Mouse (Mus musculus): ENCODE measurements around the gene Acap1.
"Not testable (repeated sequence)": the region's sequence is repeated elsewhere in the genome, so short reads cannot be mapped to it uniquely, and the experiment has no call there.

Acap1 gene

GRCm38 (mm10) chr11:69872451-69872850 lies 22.9 kb downstream of the Acap1 start:
- DNase-seq (ENCODE audit: low spot score), result no peak

DNA sequence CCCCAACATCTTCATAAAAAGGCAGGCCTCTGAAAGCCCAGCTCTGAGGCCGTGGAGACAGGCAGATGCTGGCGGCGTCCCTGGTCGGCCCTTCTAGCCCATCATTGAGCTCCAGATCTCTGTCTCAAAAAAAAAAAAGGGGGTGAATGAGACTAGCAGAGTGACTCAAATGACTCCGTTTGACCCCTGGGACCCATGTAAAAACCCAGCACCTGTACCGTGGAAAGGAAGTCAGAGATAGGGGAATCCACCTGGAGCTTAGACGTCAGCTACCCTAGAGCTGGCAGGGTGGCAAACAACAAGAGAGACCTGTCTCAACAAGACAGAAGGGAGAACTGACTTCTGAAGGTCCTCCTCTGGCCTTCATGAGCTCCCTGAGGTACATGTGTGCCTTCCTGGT lies 23.5 kb downstream of the Acap1 start:
- DNase-seq (ENCODE audit: low spot score), result no peak

DNA sequence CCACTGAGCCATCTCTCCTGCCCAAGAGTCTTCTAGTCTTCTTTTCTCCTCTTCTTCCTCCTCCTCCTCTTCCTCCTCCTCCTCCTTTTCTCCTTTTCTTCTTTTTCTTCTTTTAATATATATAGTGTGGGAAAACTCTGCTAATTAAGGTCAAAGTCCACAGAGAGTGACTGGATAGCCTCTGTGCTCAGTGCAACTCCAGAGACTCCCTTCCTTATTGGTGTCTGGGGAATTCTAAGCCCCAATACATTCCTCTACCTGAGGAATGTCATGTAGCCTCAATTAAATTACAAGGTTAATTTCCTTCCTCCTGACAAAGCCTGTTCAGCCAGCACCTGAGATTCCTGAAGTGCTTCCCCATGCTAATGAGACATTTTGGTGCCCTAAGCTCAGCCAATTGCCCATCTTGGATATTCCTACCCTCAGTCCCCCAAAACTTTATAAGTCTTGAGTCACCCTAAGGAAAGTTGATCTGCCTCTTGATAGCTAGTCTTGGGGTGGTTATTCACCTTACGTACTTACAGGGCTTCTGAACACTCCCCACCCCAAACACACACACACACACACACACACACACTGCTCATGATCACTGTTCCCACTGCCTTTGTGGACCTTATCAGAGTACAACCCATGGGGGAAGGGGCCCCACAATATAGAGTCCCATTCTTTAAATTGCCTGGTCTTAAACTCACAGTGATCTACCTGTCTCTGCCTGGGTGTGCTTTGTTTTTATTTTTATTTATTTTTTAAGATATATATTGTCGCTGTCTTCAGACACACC lies 24.9 kb downstream of the Acap1 start:
- DNase-seq (ENCODE audit: low spot score), result no peak

DNA sequence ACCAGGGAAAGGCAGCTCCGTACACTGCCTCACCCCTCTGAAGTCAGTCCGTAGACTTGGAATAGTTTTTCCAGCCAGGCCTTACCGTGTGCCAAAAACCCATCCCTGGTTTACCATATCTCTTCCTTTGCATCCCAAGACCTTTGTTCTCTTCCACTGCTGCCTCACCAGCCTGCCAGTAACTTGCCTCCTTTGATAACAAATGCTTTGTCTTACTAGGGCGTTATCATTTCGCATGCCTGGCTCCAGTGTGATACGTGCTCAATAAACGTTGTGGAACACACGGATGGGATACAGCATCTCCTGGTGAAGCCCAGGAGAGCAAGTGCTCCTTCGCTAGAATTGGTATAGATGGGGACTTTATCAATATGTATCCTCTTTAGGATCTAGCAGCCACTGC lies 28.0 kb downstream of the Acap1 start:
- DNase-seq (ENCODE audit: low spot score), result no peak

DNA sequence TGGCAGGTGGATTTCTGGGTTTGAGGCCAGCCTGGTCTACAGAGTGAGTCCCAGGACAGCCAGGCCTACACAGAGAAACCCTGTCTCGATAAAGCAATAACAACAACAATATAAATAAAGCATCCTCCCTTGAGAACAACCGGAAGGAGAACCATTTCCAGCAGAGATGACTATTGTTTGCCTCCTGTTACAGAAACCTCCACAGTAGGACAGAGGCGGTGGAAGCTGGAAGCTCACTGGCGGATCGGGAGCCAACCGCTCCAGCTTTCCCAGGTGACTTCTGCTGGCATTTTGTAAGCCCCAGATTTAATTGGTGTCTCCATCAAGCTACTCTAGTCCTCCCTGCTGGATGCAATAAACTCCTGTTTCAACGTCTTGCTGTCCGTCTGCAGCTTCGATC lies 29.8 kb downstream of the Acap1 start:
- DNase-seq (ENCODE audit: low spot score), result no peak

DNA sequence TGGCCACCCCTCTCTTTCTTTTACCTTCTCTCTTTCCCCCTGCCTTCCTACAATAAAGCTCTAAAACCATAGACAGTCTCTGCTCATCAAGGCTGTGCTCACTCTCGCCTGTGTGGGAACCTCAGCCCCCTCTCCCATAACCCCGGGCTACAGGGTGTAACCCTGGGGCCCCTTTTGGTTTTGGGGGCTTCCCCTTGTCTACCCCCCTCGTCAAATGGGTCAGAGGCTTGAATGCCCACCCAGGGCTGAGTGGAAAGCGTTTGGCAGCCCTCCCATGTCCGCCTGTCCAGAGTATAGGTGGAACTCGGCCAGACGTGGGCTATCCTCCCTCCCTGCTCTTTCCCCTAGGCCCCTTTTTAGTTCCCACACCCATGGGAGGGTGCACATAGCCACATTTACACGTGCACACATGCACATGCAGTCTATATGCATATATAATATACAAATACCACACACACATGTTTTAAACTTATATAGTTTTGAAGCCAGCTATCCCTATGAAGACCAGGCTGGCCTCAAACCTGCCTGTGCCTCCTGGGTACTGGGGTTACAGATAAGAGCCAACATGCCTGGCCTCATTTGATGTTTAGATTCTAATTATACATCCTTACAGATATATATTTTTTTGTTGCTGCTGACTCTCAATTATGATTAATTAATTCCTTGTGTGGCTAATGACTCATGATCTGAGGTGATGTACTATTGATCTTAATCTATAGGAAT lies 31.0 kb downstream of the Acap1 start:
- no peak for DNase-seq (ENCODE audit: low spot score)

DNA sequence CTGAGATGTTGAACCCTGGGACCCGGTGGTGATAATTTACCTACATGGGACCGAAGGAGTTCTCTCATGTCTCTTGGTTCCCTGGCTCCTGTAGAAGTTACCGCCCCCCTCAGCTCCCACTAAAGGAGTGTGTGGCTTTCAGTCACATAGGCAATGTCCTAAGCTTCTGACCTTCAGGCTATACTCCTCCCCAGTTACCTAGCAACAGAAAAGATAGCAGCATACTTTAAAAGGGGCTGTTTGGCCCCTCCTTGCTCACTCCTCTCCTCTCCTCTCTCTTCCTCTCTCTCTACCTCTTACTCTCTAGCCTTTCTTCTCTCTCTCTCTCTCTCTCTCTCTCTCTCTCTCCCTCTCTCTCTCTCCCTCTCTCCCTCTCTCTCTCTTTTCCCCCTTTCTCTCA lies 31.6 kb downstream of the Acap1 start:
- DNase-seq (ENCODE audit: low spot score), result not testable (repeated sequence)

DNA sequence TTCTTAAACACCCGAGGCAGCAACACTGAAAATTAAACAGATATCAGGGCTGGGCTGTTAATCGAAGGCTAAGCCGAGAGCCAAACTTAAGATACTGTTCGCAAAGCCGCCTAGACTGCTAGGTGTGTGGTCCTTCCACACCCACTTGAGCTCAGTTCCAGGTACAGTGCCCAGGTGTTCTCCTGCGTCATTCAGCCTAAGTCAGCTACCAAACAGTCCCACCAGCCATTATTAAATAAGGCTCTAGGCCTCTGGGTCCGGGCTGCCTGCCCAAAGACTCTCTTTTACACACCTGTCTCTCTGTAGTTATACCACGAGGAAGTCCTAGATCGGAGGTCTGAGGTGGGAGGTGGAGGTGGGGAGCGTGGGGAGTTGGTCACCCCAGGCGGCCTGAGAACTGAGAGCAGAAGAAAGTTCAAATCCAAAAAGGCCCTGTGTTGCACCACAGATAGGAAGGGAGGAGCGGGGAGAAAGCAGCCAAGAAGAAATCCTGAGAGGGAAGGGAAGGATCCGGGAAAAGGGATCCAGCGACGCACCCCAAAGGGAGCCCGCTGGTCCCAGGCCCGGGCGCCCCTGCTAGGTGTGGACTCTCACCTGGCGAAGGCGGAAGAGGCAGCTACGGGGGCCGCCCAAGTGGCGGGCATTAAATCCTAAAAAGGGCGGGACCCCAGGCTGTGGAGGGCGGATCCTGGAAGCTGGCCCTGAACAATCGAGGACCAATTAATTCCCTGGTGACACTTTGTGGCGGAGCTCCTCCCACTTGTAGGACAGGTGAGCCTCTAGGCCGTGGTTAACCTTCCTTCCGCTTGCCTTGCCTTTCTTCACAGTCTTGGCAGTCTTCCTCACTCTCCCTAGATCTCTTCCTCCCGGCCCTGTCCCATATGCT lies 37.0 kb downstream of the Acap1 start, which contains the start of gene Tnk1:
Gene Tnk1 (minus strand): TSS at position 618 of the 886 bp plus-strand sequence.
- no peak for DNase-seq (ENCODE audit: low spot score)

DNA sequence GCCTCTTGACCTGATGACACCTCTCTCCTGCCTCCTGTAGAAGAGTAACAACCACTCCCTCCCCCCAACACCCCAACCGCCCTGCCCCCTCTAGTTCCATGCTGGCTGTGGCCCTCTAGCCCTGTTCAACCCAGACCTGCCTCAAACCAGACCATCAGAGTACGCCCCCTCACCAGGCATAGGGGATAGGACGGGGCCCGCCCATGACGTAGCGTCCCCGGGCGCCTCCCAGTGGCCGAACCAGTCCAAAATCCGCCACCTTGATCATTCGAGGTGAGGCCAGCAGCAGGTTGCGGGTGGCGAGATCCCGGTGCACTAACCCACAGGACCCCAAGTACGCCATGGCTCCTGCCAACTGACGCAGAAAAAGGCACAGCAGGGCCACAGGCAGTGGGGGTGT lies 40.0 kb downstream of the Acap1 start:
- DNase-seq (ENCODE audit: low spot score), result no peak

DNA sequence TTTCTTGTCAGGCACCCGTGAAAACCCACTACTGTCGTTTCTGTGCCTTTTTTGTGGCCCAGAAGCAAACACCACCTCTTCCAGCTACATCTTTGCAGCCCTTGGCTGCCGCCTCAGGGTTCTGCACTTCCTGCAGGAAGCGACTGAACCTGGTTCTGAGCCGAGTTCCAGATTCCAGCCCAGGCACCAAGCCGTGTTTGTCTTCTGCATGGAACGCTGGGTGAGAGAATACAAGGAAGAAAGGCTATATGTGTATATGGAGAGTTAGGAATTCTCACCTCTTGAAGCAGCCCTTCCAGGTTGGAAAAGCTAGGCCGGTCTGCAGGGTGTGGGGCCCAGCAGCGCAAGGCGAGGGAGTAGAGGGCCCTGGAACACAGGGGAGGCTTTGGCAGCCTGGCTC lies 40.7 kb downstream of the Acap1 start:
- DNase-seq (ENCODE audit: low spot score), result no peak

- no peak for DNase-seq (ENCODE audit: low spot score)
These were observed 41.3 kb downstream of the Acap1 start for GRCm38 (mm10) chr11:69853994-69854393.

GRCm38 (mm10) chr11:69850754-69851153 lies 44.6 kb downstream of the Acap1 start:
- DNase-seq (ENCODE audit: low spot score), result no peak

DNA sequence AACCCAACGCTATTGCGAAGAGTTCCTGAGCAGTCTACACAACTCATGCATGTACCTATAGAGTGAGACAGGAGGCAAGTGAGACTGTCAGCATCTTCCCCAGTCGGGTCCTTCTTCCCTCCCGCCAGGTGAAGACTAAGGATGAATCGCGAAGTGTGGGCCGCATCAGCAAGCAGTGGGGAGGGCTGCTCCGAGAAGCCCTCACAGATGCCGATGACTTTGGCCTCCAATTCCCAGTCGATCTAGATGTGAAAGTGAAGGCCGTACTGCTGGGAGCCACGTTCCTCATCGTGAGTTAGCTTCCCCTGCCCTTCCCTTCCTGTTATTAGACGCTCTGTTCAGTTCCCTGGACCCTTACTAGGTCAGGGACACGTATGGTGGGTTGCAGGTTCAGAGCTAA lies 45.5 kb downstream of the Acap1 start:
- no peak for DNase-seq (ENCODE audit: low spot score)

- DNase-seq (ENCODE audit: low spot score), result no peak
These were observed 46.2 kb downstream of the Acap1 start for GRCm38 (mm10) chr11:69849128-69849527.

- no peak for DNase-seq (ENCODE audit: low spot score)
These were observed 47.3 kb downstream of the Acap1 start for GRCm38 (mm10) chr11:69848021-69848420.

GRCm38 (mm10) chr11:69846738-69847688 lies 48.3 kb downstream of the Acap1 start:
- no peak for DNase-seq (ENCODE audit: low spot score)

DNA sequence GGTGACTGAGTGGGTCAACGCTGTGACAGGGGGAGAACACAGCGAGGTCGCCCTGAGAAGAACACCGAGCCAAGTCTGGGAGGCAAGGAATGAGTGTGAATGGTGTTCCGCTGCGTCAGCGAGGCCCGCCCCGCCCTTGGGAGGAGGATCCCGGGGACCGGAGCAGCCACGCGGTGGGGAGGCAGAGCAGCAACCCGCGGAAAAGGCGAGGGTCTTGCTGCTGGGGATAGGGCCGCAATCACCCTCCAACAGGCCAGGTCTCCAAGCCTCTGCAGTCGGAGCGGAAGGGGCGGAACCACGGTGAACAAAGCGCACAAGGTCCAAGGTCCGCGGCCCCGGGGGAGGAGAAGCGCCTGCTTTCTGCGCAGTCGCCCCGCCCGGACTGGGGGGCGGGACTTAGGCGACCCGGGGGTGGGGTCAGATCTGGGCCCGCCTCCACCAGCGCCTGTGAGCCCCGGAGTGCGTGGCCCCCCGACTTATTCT lies 49.1 kb downstream of the Acap1 start, which contains the start of gene Plscr3:
Gene Plscr3 (plus strand): TSS at position 179 of the 483 bp plus-strand sequence.
- peak; percentile 86 for DNase-seq (ENCODE audit: low spot score)

DNA sequence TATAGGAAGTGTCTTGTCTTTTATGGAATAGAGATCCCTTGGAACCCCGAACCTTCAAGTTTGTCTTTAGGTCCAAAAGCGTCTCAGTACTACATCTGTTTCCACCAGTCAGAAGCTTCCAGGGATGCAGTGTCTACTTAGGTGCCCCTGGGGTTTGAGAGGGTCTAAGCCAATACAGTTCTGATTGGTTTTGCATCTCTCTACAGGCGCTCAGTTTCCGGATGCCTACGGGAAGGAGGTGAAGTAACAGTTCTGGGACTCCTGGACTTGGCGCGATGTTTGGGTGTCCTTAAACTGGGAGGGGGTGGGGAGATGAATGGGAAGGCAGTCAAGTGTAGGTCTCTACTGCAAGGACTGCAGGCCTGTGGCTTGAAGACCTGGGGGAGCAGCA lies 56.6 kb downstream of the Acap1 start:
- peak; percentile 56 for DNase-seq (ENCODE audit: low spot score)

DNA sequence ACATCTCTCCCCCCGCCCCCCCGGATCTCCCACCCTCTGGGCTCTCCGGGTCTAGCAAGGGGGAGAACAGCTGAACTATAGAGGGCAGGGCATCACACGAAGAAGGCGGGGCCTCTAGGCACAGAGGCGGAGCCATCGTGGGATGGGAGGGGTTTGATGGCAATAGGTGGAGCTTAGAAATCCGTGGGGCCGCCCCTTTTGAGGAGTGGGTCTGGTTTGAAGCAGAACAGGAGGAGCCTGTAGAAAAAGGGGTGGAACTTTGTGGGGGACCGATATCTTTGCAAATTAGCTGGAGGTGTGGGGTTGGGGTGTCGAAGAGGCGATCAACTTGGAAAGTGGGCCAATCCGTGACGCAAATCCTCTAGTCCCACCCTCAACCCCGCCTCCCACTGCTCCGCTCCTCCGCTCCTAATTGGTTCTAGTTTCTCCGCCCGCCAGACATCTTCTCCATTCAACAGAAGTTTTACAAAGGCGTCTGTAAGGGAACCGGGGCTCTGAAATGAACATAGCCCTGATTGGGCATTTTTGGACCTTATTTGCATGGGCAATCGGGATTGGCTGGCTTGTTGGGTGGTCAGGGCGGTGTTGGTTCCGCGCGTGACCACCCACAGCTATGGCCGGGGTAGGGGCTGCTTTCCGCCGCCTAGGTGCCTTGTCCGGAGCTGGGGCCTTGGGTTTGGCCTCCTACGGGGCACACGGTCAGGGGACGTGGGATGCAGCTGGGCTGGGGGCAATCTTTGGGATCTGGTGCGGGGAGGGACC lies 57.2 kb downstream of the Acap1 start, which contains the start of gene Tmem256:
Gene Tmem256 (plus strand): TSS at position 563 of the 762 bp plus-strand sequence.
- peak; percentile 98 for DNase-seq (ENCODE audit: low spot score)

- no peak for DNase-seq (ENCODE audit: low spot score)
These were observed 57.8 kb downstream of the Acap1 start, which contains the start of gene Nlgn2 for GRCm38 (mm10) chr11:69837604-69837951. Gene Nlgn2 (minus strand): TSS chr11:69837784.

Measured in adipocyte (in vitro differentiated cells).